Mouse (Mus musculus) 416B (cell line): ENCODE data around the gene Phlda1.
"Not testable (repeated sequence)": the region's sequence is repeated elsewhere in the genome, so short reads cannot be mapped to it uniquely, and the experiment has no call there.

Experiments
- DNase-seq: peaks from one replicate; pipeline ENCODE4 v3.0.0; 2011; ENCODE audit warnings: low read depth

Phlda1 gene

DNA sequence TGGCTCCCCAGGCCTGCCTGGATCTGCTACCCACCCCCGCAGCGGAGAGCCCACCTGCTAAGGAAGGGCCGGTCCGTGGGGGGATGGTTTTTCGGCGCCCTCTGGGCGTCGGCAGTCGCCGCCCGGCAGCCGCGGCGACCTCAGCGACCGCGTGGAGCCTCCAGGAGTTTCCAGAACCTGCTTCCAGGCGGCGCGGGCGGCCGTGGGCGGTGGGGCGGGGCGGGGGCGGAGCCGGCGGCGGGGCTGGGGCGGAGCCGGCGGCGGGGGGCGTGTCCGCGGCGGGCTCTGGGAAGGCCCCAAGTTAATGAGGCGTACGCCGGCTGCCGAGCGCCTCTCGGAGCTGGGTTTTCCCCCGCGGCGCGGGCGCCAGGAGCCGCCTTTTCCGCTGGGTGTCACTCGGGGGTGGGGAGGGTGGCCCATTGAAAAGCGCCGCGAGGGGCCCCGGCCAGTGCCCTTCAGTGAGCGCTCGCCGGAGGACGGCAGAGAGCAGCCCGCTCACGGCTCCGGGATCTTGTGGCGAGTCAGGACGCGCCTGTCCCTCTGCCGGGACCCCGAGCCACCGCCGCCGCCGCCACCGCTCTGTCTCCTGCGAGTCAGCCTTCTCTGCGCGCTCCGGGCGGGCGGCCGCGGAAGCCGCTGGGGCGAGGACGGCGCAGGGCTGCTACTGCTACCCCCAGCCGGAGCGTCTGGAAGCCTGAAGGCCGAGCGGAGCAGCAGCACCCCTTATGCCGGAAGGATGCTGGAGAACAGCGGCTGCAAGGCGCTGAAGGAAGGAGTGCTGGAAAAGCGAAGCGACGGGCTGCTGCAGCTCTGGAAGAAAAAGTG lies at the start of gene Phlda1:
Gene Phlda1, plus strand, starts transcription at position 186 of the 825 bp plus-strand sequence.
- peak; percentile 90 for DNase-seq

DNA sequence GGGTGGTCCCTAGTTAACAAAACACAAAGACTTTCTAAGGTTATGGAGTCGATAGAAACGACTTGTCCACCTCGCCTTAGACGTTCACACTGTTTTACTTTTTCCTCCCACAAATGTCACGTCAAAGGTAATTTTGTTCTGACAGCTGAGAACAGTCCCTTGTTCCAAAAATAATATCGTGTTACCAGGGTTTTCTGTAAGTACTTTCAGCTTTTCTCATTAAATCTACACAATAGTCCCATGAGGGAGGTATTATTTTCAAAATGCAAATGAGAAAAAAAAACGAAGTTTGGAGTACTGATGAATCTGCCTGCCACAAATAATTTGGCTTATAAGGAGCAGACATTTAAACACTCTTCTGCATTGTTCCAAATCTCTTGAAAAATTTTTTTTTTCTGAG lies 48.0 kb upstream of the Phlda1 start:
- no peak for DNase-seq

DNA sequence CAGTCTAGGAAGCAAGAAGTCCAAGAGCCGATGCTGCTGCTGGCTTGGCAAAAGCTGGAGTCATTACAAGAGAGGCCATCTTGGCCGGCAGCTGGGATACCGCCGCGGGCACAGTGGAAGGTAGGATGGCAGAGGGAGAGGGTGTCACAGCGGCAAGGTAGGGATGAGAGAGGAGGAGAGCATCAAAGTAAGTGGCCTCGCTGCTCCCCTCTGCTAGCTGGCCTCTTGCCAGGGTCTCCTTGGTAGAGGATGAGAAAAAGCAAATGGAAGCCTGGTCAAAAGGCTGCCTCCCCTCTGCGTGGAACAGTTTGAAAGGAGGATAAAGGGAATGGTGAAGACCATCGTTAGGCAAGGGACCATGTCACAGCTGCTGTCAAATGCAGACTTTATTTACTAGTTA lies 47.0 kb upstream of the Phlda1 start:
- no peak for DNase-seq

DNA sequence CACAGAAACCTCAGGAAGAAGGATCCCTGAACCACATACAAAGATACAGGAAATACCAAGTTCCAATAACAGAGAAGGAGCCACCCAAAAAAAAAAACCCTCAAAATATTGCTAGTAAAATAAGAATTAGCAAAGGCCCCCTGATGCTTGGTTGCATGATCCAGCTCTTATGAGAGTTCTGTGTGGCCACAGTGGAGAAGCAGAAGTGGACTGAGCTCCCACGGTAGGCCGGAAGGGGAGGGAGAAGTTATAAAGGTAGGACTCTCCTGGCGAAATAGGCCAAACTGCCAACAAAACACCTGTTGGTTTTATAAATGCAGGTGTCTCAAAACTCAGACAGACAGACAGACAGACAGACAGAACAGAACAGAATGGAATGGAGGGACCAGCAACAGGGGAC lies 46.2 kb upstream of the Phlda1 start:
- DNase-seq = no peak

DNA sequence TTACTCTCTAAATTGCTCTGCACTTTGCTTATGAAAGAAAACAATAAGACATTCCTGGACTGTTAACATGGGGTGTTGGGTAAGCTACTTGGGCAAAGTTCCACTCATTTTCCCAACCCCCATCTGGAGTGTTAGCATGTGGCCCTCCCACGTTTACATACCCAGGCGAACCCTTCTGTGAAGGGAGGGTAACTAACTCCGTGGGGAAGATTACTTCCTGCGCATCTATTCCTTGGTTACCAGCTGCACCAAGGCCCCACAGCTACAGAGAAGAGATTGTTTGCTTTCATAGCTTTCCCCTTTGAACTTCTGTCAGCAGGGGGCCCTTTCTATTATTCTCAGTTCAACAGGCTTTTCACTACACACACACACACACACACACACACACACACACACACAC lies 45.7 kb upstream of the Phlda1 start:
- no peak for DNase-seq

DNA sequence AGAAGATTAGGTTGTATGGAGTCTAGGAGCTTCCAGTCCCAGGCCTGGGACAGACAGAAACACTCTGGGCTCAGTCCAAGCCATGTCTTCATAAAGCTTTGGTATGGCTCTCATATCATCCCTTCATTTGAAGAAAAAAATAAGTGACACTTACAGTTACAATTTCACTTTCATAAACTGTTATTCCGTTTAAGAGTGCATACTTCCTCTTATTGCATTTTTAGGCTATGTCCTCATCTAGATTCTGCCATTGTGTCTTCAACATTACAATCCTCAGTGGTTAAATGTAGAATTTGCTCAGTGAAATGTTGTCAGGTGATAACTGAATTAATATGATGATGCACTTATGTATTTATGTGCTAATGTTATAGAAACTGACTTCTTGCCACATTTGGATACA lies 41.3 kb upstream of the Phlda1 start:
- no peak for DNase-seq

DNA sequence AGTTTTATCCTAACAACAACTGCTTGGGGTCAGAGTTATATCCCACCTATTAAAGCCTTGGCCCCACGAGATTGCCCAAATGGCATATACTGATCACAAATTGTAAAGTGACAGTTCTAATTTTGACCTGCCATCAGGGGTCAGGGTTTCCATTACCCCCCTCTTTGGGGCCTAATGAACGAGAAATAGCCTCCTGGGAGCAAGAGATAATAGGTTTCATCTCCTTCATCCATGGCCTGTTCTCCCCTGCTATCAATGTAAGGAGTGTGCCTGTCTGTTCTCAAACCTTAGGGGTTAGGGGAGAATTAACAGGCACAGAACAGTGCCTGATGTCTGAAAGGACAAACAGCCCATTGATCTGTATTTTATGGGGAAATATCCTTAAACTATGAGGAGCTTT lies 40.7 kb upstream of the Phlda1 start:
- no peak for DNase-seq

DNA sequence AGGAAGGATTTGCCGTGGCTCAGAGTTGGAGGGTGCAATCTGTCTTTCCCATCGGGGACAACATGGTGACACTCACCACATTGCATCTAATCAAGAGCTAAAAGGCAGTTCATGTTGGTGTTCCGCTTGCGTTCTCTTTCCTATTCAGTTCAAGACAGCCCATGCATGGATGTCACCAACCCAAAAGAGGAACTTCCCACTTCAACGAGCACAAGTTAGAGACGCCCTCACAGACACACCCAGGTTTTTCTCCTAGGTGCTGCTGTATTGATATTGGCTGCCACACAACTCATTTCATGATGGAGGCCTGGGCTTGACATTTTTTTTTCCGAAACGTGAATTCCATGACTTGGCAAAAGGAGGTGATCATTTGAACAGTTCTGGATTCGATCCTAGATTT lies 34.9 kb upstream of the Phlda1 start:
- DNase-seq = no peak

DNA sequence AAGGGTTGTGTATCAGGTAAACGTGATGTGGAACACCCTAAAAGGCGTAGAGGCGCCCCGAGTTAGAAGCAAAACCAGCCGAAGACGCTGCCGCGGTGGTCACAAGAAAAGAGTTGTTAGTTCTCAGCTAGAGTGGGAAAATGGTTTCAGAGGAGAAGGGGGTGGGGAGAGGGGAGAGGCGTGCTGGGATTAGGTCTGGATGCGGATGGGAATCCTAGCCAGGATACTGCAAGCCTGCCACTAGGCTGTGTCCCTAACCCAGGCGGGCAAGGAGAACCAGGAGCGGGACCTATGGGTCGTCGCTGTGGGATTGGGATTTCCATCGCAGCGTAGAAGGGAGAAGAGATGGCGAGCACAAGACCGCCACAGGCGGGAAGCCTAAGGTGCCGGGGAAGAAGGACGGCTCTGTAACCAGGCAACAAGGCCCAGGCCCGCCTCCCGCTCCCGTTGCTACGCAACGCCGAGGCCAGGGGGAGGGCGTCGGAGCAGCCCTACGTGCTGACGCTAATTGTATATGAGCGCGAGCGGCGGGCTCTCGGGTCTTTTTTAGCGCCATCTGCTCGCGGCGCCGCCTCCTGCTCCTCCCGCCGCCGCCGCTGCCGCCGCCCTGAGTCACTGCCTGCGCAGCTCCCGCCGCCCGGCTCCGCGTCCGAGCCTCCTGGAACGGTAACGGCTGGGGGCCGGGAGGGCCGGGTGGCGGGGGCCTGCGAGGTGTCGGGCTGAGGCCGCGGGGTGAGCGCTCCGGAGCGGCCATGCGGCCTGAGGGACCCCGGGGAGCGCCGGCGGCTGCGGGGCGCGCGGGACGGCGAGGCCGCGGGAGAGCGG lies 33.2 kb upstream of the Phlda1 start, which contains the start of gene Nap1l1:
Gene Nap1l1, plus strand, starts transcription at position 538 of the 825 bp plus-strand sequence.
- peak; percentile 95 for DNase-seq

DNA sequence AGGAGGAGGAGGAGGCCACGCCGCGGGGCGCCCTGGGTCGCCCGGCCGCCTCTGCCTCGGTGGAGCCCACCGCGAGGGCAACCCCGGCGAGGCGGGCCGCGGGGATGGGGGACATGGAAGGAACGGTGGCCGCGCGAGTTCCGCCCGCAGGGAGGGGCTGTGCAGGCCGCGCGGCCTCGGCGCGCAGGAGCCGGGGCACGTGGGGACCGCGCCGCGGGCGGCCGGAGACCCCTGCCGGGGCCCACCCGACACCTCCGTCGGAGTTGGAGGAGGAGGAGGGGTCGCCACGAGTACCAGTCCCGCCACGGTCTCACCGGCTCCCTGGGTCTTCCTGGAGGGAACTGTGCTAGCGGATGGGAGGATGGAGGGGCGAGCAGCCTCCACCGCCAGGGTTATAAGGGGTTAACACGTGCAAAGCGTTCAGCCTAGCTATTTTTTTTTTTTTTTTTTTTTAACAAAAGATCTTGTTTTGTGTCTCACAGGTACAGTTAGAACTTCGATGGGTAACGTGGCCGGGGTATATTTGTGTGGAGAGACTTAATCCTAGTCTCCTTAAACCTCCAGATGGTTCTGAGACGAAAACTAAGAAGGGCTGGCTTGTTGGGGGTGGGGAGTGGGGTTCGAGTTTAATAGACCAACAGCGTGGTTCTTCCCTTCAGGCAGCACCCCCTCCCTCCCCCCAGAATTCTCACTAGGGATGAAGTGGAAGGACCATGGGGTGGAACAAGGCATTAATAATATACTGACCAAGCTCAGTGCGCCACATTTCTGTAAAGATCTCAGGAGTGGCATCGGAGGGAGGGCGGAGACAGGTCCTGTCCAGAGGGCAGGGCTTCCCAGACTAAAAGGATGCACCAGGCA lies 32.3 kb upstream of the Phlda1 start:
- peak; percentile 57 for DNase-seq

DNA sequence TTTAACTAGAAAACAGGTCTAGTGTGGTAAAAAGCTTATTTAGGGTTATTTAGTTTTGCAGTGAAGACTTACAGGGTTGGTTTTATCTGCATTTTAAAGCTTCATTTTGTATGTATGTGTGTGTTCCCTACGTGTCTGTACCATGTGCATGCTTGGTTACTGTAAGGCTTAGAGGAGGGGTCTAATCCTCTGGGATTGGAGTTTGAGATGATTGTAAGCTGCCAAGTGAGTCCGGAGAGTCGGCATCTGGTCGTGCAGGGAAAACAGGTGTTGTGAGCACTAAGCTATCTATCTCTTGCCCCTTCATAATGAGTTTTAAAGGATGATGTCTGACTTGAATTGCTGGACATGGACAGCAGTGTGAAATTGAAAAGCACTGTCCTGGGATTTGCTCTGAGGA lies 29.8 kb upstream of the Phlda1 start:
- DNase-seq = no peak

DNA sequence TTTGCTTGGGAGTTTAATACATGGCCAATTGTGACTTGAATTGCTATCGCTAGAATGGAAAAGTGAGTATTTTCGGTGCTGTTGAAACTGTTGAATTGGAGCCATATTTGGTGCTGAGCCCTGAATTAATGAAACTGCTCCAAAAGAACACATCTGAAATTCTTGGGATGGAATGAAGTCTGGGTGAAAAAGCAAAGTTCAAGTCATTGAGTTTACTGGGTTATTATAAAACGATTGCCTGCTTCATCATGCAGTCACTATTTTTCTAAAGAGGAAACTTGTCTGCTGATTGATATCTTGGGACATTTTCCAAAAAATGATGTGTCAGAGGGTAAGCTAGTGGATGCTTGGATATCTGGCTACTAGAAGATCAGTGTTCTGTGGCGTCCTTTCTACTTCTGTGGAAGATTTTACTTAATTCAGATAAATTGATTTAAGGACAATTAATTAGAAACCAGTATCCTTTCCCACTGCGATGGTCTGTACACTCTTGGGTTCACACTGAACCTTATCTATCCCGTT lies 29.0 kb upstream of the Phlda1 start:
- DNase-seq = peak; percentile 32

DNA sequence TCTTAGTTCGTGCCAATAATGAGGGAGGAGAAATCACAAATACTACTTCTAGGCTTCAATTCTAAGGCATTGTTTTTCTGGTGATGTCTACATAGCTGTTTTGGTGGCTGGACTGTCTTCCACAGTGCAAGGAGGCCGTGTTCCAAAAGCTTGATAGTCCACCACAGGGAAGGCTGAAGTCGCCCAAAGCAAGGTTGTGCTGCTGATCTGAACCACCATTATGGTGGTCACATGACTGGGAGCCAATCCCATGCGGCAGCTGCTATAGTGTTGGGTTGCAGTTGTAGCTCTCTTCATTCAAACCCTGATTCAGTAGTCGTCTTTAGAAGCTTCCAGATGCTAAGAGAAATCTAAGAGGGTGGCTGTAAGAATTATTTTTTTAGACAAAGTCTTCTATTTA lies 26.5 kb upstream of the Phlda1 start:
- no peak for DNase-seq

DNA sequence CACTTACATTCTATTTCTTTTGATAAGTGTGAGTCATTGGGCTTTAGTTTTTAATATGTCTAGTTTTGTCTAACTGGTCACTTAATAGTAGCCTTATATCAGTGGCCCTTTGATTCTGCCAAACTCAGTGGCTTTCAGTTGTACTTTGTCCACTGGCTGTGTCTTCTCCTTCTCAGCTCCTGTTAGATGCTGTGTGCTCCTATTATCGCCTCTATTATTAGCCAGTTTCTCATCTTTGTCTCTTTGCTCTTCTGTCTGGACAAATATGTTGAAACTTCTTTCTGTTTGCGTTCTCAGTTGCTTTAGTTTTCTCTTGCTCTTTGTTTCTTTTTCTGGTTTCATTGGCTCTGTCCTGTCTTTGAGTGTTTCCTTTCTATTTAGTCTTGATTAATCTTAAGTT lies 23.4 kb upstream of the Phlda1 start:
- DNase-seq = no peak

DNA sequence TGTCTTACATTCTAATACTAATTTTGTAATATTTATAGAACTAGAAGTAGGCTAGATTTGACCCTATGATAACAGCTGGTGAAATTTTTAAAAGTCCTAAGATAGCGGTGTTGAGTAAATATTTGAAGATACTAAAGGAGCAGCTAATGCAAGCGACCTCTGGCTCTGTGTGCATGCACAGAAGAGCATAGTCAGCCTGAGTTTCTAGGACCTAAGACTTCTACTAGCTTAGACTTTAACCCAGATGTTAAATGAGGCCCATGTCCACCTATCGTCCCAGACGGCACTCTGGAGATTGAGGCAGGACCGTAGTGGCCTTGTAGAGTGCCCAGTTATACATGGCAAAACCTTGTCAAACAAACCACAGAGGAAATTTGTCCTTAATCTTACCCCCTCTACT lies 22.0 kb upstream of the Phlda1 start:
- DNase-seq = no peak

DNA sequence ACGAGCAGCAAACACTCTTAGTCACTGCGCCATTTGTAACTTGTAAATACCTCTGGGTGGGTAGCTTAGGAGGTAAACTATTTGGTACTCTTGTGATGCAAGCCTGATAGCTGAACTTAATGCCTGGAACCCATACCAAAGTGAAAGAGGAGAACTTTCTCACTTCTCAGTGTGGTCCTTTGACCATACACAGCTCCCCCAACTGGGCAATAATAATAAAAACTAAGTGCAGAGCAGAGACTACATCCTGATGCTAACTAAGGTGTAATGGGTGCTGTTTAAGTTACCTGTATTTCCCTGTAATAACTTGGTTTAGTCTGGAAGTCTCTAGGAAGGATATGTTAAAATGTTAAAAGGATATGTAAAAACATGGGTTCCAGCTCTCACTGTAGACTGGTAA lies 17.3 kb upstream of the Phlda1 start:
- peak; percentile 49 for DNase-seq

DNA sequence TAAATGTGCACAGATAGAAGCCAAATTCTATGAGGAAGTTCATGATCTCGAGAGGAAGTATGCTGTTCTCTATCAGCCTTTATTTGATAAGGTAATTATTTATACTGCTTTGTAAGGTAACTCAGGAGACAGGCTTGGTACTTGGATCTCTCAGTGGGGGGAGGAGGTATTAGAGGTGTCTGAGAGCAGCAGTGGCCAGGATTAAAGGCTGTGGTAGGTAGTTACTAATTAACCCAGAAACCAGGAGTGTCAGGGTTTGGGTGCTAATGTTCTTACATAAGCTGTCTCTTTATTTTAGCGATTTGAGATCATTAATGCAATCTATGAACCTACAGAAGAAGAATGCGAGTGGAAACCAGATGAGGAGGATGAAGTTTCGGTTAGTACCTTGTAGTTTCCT lies 16.0 kb upstream of the Phlda1 start:
- not testable (repeated sequence) for DNase-seq

DNA sequence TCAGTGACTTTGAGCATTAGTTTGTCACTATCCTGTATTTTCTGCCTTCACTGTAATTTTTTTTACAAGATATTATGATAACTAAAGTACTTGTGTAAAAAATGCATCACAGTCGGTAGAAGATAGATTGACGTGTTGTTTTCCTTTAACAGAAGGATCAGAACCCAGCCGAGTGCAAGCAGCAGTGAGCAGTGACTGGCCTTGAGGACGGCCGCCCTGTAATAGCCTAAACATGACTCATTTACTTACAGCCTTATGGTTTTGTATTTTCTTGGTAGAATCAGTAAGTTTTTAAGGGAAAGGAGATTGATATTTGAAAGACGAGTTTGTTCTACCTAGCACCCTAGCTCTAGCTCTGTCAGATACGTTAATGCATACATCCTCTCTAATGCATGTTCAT lies 10.2 kb upstream of the Phlda1 start:
- no peak for DNase-seq

DNA sequence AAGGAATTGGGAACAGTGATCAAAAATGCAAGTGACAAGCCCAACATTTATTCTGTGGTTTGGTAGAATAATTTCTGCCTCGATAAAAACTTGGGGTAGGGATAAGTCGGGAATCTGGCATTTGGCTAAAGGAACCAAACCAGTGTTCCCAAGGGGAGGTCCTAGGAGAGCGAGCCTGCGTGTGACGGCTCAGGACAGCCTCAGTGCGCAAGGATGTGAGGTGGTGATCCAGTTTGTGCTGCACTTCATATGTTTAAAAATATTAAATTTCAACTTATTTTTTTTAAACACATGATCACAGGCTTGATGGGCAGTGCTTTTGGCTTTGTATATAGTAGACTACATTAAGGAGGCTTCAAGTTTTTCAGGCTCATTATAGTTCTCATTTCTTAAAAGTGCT lies 6.2 kb upstream of the Phlda1 start:
- no peak for DNase-seq

DNA sequence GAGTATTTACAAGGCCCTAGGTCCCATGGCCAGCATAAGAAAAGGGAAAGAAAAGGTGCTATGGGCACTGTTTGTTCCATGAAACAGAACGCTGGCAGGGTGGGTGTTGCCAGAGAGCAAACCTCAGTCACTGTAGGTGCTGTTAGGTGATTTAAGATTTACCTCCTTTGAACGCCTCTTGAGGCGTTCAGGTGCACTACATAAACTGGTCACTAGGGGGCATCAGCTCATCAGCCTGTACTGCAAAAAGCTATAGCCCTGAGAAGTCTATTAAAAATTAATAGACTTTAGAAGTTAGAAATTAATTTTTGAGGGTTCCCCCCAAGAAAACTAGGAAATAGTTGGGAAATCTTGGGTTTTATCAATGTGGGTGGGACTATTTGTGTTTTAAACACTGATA lies 3.0 kb upstream of the Phlda1 start:
- peak; percentile 78 for DNase-seq

DNA sequence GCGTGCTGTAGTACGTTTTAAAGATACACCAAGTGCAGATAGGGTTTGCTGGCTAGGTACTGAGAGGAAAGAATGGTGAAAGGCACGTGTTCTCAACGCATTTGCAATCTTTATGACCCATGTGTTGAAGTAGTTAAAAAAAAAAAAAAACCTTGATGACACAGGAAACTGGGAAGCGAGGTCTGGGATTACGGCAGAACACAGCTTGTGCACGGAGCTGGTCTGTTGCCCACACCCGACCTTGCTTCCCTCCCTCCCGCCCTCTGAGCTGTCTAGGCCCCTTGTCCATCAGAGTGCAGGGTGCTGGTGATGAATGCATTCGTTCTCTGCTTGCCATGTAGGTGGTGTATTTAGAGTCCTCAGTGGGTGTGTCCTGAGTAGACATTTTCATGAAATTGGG lies 2.4 kb upstream of the Phlda1 start:
- DNase-seq = no peak

DNA sequence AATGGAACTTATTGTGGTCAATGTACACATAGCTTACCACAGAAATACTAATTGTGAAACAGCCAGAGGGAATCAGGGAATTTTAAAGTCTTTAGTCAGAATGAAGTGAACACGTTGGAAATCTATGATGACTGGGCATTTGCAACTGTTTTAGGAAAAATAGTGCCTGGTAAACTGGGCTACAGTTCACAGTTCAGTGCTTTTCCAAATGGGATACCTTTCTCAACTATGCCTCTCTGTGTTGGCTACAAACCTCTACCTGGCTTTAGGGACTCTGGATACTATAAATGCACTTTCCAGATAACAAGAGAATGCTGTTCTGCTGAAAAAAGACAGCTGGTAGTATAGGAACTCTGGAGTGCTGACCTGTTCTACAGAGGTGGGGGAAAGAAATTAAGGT lies 1.5 kb upstream of the Phlda1 start:
- no peak for DNase-seq
